Mouse (Mus musculus): ENCODE data around the gene Smoc2.
A peak's percentile ranks its signal among the peaks of the same experiment; 100 is the strongest.

The Smoc2 gene

DNA sequence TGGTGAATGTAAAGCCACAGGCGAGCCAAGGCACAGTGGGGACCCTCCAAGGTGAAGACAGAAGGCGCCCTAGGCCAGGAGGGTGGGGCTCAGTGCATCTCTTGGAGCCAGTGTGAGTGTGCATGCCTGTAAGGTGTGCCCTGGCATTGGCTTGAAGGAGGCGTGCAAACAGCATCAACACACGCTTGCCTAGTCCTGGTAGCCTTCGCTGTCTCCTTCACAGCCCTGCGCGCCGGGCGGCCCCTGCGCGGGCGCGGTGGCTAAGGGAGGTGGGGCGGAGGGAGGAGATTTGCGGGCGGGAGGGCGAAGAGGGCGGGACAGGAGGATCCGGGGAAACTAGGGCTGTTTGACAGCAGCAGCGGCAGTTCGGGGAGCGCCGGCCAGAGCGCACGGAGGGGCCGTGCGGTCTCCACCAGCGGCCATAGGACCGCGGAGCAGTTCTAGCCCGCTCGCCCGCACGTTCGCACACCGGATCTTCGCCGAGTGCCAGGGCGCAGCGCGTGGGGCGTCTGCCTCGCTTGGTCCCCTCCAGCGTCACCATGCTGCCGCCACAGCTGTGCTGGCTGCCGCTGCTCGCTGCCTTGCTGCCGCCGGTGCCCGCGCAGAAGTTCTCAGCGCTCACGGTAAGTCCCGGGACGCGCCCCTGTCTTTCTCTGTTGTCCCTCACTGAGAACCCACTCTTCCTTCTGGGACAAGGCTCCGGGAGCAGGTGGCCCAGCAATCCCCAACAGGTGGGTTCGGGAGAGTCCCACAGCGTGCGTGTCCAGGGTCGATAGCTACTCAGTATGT is at the start of gene Smoc2:
Smoc2 (plus strand) TSS at position 330 of the 789 bp plus-strand sequence.
- no peak for DNase-seq

- DNase-seq: peak in 1 of 2 experiments; percentile 36
Measured at GRCm38 (mm10) chr17:14230698-14231430, 48.4 kb upstream of the Smoc2 start.

DNA sequence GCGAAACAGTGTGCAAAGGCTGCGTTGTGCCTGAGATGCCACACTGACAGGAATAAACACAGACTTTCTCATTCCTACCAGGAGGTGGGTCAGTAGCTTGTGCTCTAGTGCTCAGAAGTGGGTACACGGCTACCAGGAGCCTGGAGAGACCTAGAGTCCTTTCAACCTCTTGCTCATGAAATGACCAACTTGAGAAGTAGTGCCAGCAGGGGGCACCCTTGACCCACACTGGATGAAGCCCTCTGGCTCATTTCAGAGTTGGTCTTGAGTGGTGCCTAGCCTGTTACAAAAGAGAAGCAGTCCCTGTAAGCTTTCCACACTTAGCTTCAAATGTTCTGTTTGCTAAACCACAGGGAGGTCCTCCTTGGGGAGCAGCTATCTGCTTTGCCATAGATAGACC is 46.7 kb upstream of the Smoc2 start:
- peak; percentile 90 to 95 for DNase-seq

DNA sequence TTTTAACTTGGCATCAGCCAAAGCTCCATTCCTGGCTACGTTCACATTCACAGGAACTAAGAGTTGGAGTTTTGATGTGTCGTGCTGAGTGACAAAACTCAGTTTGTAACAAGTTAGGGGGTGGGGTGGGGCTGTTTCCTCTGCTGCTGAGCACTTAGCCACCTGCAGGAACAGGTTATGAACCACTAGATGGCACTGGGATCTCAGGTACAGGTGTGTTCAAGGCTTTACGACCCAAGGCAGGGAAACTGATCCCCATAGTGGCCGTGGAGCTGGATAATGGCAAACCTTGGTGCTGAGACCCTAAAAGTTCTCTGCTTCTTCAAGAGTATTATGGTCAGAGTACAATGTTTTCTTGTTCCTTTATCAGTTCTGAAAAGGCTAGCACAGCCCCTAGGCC is 45.6 kb upstream of the Smoc2 start:
- DNase-seq: no peak

- DNase-seq: no peak
Measured at GRCm38 (mm10) chr17:14234774-14235389, 44.4 kb upstream of the Smoc2 start.

DNA sequence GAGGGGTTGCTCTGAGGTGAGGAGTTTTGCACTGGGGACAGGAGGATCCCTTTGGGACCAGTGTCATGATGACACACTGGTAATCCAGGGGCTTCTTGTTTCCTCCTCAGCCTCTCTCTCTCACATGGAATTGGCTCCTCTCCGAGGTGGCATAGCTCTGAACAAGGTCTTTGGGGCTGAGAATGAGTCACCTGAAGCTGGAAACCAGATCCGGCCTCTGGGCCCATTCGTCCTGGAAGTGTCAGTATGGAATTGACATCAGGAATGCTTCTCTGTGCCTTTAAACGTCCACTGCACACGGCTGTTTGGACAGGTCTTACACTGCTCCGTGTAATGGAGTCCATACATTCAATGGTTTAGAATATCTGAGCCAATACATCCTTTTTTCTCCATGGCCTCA is 42.2 kb upstream of the Smoc2 start:
- DNase-seq: no peak

GRCm38 (mm10) chr17:14239960-14240359 is 39.3 kb upstream of the Smoc2 start:
- DNase-seq: no peak

- DNase-seq: no peak
Measured at GRCm38 (mm10) chr17:14242634-14243033, 36.7 kb upstream of the Smoc2 start.

GRCm38 (mm10) chr17:14244195-14244965 is 34.9 kb upstream of the Smoc2 start:
- DNase-seq: peak; percentile 91 to 92

GRCm38 (mm10) chr17:14246266-14246665 is 33.0 kb upstream of the Smoc2 start:
- no peak for DNase-seq

- peak; percentile 46 to 64 for DNase-seq
Measured at GRCm38 (mm10) chr17:14247931-14248330, 31.4 kb upstream of the Smoc2 start.

DNA sequence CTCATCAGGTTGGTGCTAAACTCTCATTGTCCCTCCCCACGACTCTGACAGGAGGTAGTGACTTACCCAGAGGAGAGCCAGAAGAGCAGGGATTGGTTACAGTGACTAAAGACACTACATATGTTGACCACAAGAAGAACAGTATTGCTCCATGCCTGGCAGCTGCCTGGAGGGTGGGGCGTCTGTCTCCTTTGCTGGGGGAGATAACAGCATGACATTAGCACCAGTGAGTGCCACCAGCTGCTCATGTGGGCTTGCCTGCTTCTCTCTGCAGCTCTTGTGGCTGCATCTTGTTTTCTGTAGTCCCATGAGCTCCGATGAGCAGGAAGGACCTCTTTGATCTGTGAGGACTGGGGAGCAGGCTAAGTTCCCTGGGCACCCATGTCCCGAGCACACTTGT is 29.7 kb upstream of the Smoc2 start:
- DNase-seq: no peak

DNA sequence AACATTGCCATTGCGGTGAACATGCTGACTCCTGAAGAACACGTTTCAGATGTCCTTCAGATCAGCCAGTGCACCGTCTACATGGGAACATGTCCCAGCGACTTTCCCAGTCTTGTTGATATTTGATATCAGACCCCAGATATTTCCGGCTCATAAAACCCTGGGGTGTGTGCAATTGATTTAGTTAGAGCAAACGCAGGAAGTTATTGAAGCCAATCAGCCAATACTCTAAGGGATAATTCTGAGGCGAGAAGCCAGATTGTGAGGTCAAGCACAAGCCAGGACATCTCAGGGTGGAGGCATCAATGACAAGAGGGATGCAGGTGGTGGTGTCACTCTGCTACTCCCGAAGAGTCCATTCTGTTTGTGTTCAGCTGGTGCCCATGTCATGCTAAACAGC is 28.9 kb upstream of the Smoc2 start:
- no peak for DNase-seq

GRCm38 (mm10) chr17:14252456-14252855 is 26.9 kb upstream of the Smoc2 start:
- DNase-seq: no peak

DNA sequence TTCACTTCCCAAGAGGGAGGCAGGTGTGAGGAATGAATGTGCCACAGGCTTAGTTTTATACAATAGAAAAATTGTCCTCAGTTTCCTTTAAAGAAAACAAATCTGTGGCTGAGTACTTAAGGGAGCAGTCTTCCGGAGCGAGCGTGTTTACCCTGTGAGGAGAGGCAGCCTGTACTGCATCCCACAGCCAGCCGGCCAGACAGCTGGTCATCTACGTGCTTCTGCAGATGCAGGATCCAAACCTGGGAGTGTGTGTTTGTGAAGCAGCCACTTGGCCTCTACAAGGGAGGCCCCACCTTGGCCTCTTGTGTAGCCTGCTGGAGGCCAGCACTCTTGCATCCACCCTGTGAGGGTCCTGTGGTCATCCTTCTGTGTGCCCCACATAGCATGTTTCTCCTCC is 24.7 kb upstream of the Smoc2 start:
- no peak for DNase-seq

- DNase-seq: no peak
Measured at GRCm38 (mm10) chr17:14257799-14258520, 21.3 kb upstream of the Smoc2 start.

DNA sequence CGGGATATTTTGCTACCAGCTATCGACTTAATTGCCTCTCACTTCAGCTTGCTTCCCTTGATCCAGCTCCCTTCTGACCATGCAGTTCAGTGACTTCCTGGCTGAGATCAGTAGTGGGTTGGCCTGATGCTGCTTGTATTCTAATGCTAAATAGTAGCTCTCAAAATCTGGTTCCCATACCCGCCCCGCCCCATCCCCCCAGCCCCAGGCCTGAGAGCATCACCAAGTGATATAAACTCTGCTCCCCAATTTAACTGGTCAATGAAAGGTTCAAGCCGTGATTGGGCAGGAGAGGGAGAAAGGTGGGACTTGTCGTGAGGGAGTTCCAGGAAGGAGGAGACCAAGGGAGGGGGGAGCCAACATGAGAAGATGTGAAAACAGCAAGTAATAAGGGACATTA is 20.4 kb upstream of the Smoc2 start:
- DNase-seq: no peak

GRCm38 (mm10) chr17:14260966-14261365 is 18.3 kb upstream of the Smoc2 start:
- DNase-seq: peak; percentile 85 to 87

DNA sequence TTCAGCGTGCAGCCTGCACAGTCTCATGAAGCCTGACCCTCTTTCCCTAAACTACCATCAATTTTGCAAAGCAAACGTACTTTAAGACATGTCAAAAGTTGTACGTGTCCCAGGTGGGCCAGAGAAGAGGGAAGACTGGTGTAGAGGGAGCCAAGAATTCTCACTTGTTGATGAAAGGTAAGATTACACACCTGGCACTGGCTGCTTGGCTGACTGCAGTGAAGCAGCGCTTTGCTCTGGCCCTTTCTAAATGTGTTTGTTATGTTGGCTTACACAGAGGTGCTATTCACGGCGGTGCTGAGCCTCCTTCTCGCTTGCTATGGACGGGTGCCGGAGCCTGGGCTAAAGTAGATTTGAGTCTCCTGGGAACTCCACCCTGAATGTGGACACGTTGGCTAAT is 17.1 kb upstream of the Smoc2 start:
- no peak for DNase-seq

- DNase-seq: no peak
Measured at GRCm38 (mm10) chr17:14268001-14268400, 11.3 kb upstream of the Smoc2 start.

- DNase-seq: no peak
Measured at GRCm38 (mm10) chr17:14273386-14273785, 5.9 kb upstream of the Smoc2 start.

DNA sequence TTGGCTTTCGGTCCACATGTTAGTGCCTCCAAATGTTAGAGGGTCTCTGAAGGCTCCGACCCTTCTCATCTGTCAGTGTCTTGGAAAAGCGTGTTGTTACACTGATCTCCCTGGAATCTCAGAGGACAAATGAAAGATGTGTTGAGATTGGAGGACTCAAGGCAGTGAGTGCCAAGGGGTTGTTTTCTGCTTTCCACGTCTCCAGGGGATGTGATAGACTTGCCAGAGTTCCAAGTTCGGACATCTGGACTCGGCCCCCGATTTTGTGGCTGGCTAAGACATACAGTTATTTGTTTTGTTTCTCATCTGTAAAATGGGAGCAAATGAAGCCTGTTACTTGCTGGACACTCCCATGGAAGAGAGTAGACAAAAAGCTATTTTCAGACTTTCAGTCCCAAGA is 2.0 kb upstream of the Smoc2 start:
- DNase-seq: no peak

DNA sequence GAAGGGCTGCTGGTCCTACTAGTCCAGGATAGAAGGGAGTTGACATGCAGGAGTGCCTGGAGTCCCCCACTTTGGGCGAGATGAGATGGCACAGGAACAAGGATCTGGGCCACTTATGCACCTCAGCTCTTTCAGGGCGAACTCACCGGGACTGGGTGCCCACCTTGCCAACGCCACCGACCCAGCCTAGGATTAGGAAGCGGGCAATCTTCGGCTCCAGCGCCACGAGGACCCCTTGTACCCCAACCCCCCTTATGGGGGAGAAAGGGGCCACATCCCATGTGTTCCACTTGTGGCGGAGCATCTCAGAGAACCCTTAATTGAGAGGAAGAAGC is 627 bp downstream of the Smoc2 start:
- no peak for DNase-seq

Measured in cerebellum, postnatal 14 days (tissue).